Mouse (Mus musculus): Measurements from ENCODE around the gene Utp14b. TPM values are rescaled to one million over a fixed set of nuclear protein-coding genes. Genes with fewer than 3 reads are reported as not detected.

Gene Utp14b
- total RNA-seq, 1 experiment: 23.0 TPM

- in situ Hi-C loops (cut with MboI; ENCODE audit: low sequenced_read_pairs in 2 of 2, unreplicated experiment in 2 of 2): no loop called here
- TF ChIP-seq CHD2 (IDR thresholded peaks at IDR 0.05; ENCODE audit: low read depth, low read length) (no peak), ZNF384 (IDR thresholded peaks at IDR 0.05; ENCODE audit: low read depth, low read length) (no peak), HCFC1 (IDR thresholded peaks at IDR 0.05; ENCODE audit: borderline replicate concordance, insufficient read depth, low read length) (no peak), ZC3H11A (IDR thresholded peaks at IDR 0.05; ENCODE audit: borderline replicate concordance, low read depth, low read length) (no peak), MAFK (IDR thresholded peaks at IDR 0.05; ENCODE audit: insufficient read depth, low read depth, low read length) (no peak)
- no peak for DNase-seq (ENCODE audit: low read depth, low spot score)
- Histone ChIP-seq H3K36me3 (ENCODE audit: control insufficient read depth, insufficient read depth, low read length, poor library complexity, severe bottlenecking) (no peaks in the 10 kb centered on the region), H3K9me3 (ENCODE audit: control insufficient read depth, insufficient read depth, low read depth, low read length) (no peaks in the 10 kb centered on the region), H3K9ac (ENCODE audit: insufficient read depth, low read depth, low read length, poor library complexity, severe bottlenecking) (peak overlapping the region; percentile 93), H3K27ac (ENCODE audit: insufficient read depth, low read depth, low read length, poor library complexity, severe bottlenecking) (peak overlapping the region; percentile 72; the same call in 1 of the 2 replicates), H3K4me3 (ENCODE audit: insufficient read depth in 1 of 2, low read depth in 1 of 2, low read length in 2 of 2, poor library complexity in 1 of 2, severe bottlenecking in 1 of 2) (peak overlapping the region; percentile 86 to 94), H3K4me1 (ENCODE audit: control insufficient read depth in 2 of 2, insufficient read depth in 2 of 2, low read length in 2 of 2, poor library complexity in 1 of 2) (peaks cover 0 to 9% of the 10 kb centered on the region in 2 experiments; a peak in 2 of 4 replicates)
These were observed 817 bp downstream of the Utp14b start for GRCm38 (mm10) chr1:78658441-78659269.

GRCm38 (mm10) chr1:78659270-78659823 lies 1.5 kb downstream of the Utp14b start:
- no peak for DNase-seq (ENCODE audit: low read depth, low spot score)
- Histone ChIP-seq H3K4me1 (ENCODE audit: control insufficient read depth in 2 of 2, insufficient read depth in 2 of 2, low read length in 2 of 2, poor library complexity in 1 of 2) (peaks cover 0 to 9% of the 10 kb centered on the region in 2 experiments; a peak in 2 of 4 replicates), H3K27ac (ENCODE audit: insufficient read depth, low read depth, low read length, poor library complexity, severe bottlenecking) (no peak overlapping the region)

DNA sequence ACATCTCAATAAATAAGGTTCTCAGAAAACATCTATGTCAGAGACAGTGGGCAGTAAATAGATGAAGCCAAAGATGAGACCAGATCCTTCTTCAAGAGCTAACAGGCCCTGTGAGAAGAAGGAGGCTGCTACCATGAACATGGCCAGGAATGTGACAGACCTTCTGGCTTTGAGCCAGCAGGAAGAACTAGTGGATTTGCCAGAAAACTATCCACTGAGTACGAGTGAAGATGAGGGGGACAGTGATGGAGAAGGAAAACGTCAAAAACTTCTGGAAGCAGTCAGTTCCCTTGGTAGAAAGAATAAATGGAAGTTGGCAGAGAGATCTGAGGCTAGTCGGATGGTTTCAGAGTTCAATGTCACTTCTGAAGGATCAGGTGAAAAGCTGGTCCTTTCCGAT lies 6.5 kb downstream of the Utp14b start:
- DNase-seq (ENCODE audit: low read depth, low spot score): no peak
- H3K9ac ChIP-seq (ENCODE audit: insufficient read depth, low read depth, low read length, poor library complexity, severe bottlenecking): no peak overlapping the region
- no peak overlapping the region for H3K4me3 ChIP-seq (ENCODE audit: insufficient read depth in 1 of 2, low read depth in 1 of 2, low read length in 2 of 2, poor library complexity in 1 of 2, severe bottlenecking in 1 of 2)
- no peak overlapping the region for H3K27ac ChIP-seq (ENCODE audit: insufficient read depth, low read depth, low read length, poor library complexity, severe bottlenecking)
- H3K4me1 ChIP-seq (ENCODE audit: control insufficient read depth in 2 of 2, insufficient read depth in 2 of 2, low read length in 2 of 2, poor library complexity in 1 of 2): peaks cover 0 to 5% of the 10 kb centered on the region in 2 experiments; a peak in 1 of 4 replicates
- in situ Hi-C loops (cut with MboI; ENCODE audit: low sequenced_read_pairs in 2 of 2, unreplicated experiment in 2 of 2): no loop called here
- TF ChIP-seq CHD2 (IDR thresholded peaks at IDR 0.05; ENCODE audit: low read depth, low read length) (no peak), HCFC1 (IDR thresholded peaks at IDR 0.05; ENCODE audit: borderline replicate concordance, insufficient read depth, low read length) (no peak), ZNF384 (IDR thresholded peaks at IDR 0.05; ENCODE audit: low read depth, low read length) (no peak), MAFK (IDR thresholded peaks at IDR 0.05; ENCODE audit: insufficient read depth, low read depth, low read length) (no peak), ZC3H11A (IDR thresholded peaks at IDR 0.05; ENCODE audit: borderline replicate concordance, low read depth, low read length) (no peak)
- no peaks in the 10 kb centered on the region for H3K9me3 ChIP-seq (ENCODE audit: control insufficient read depth, insufficient read depth, low read depth, low read length)
- H3K36me3 ChIP-seq (ENCODE audit: control insufficient read depth, insufficient read depth, low read length, poor library complexity, severe bottlenecking): peaks cover 21% of the 10 kb centered on the region

More at GRCm38 (mm10) chr1:78659270-78659823, 1.5 kb downstream of the Utp14b start:
- peaks cover 1% of the 10 kb centered on the region; the same call in 1 of the 2 replicates for H3K36me3 ChIP-seq (ENCODE audit: control insufficient read depth, insufficient read depth, low read length, poor library complexity, severe bottlenecking)
- peak overlapping the region; percentile 86 to 94 for H3K4me3 ChIP-seq (ENCODE audit: insufficient read depth in 1 of 2, low read depth in 1 of 2, low read length in 2 of 2, poor library complexity in 1 of 2, severe bottlenecking in 1 of 2)
- in situ Hi-C loops (cut with MboI; ENCODE audit: low sequenced_read_pairs in 2 of 2, unreplicated experiment in 2 of 2): no loop called here
- no peaks in the 10 kb centered on the region for H3K9me3 ChIP-seq (ENCODE audit: control insufficient read depth, insufficient read depth, low read depth, low read length)
- peak overlapping the region; percentile 93; the same call in 1 of the 2 replicates for H3K9ac ChIP-seq (ENCODE audit: insufficient read depth, low read depth, low read length, poor library complexity, severe bottlenecking)
- TF ChIP-seq HCFC1 (IDR thresholded peaks at IDR 0.05; ENCODE audit: borderline replicate concordance, insufficient read depth, low read length) (no peak), ZNF384 (IDR thresholded peaks at IDR 0.05; ENCODE audit: low read depth, low read length) (no peak), ZC3H11A (IDR thresholded peaks at IDR 0.05; ENCODE audit: borderline replicate concordance, low read depth, low read length) (no peak), CHD2 (IDR thresholded peaks at IDR 0.05; ENCODE audit: low read depth, low read length) (no peak), MAFK (IDR thresholded peaks at IDR 0.05; ENCODE audit: insufficient read depth, low read depth, low read length) (no peak)

GRCm38 (mm10) chr1:78665954-78666499 lies 8.2 kb downstream of the Utp14b start:
- no peak for DNase-seq (ENCODE audit: low read depth, low spot score)
- TF ChIP-seq ZC3H11A (IDR thresholded peaks at IDR 0.05; ENCODE audit: borderline replicate concordance, low read depth, low read length) (no peak), MAFK (IDR thresholded peaks at IDR 0.05; ENCODE audit: insufficient read depth, low read depth, low read length) (no peak), HCFC1 (IDR thresholded peaks at IDR 0.05; ENCODE audit: borderline replicate concordance, insufficient read depth, low read length) (no peak)
- no peaks in the 10 kb centered on the region for H3K9me3 ChIP-seq (ENCODE audit: control insufficient read depth, insufficient read depth, low read depth, low read length)

More at GRCm38 (mm10) chr1:78665954-78666499, 8.2 kb downstream of the Utp14b start:
- H3K4me3 ChIP-seq (ENCODE audit: insufficient read depth in 1 of 2, low read depth in 1 of 2, low read length in 2 of 2, poor library complexity in 1 of 2, severe bottlenecking in 1 of 2): no peak overlapping the region
- peaks cover 0 to 4% of the 10 kb centered on the region in 2 experiments; a peak in 1 of 4 replicates for H3K4me1 ChIP-seq (ENCODE audit: control insufficient read depth in 2 of 2, insufficient read depth in 2 of 2, low read length in 2 of 2, poor library complexity in 1 of 2)
- H3K36me3 ChIP-seq (ENCODE audit: control insufficient read depth, insufficient read depth, low read length, poor library complexity, severe bottlenecking): peaks cover 24% of the 10 kb centered on the region
- no peak overlapping the region for H3K27ac ChIP-seq (ENCODE audit: insufficient read depth, low read depth, low read length, poor library complexity, severe bottlenecking)
- in situ Hi-C loops (cut with MboI; ENCODE audit: low sequenced_read_pairs in 2 of 2, unreplicated experiment in 2 of 2): no loop called here
- H3K9ac ChIP-seq (ENCODE audit: insufficient read depth, low read depth, low read length, poor library complexity, severe bottlenecking): no peak overlapping the region
